Mouse (Mus musculus) midbrain, postnatal 0 days (tissue): ENCODE results near the gene Fam166a. TPM values are rescaled to one million over a fixed set of nuclear protein-coding genes. Genes with fewer than 3 reads are reported as not detected.
A peak's percentile ranks its signal among the peaks of the same experiment; 100 is the strongest.

Source experiments
- ATAC-seq: fragments of 200-750 bp; cut with Nextera tagmentation; 2 replicates; pipeline ENCODE4 v1.8.0; 2017; ENCODE audit warnings: moderate number of reproducible peaks, mild to moderate bottlenecking, moderate TSS enrichment, moderate library complexity; ENCODE audit not compliant: low FRiP score
- DNase-seq: peaks from one replicate; pipeline ENCODE4 v3.0.0-alpha.2; 2015; ENCODE audit warnings: low spot score
- H3K27ac ChIP-seq: fragments of 300-500 bp; sonication (generic); 2 replicates; pipeline ENCODE4 v1.5.1; 2014; ENCODE audit warnings: low read depth, mild to moderate bottlenecking, low read length, mixed read lengths
- H3K27me3 ChIP-seq: fragments of 300-500 bp; sonication (generic); 2 replicates; pipeline ENCODE4 v1.6.1; 2014; ENCODE audit warnings: low read length, control low read depth, mixed read lengths; ENCODE audit not compliant: insufficient read depth
- H3K36me3 ChIP-seq: fragments of 300-500 bp; sonication (generic); 2 replicates; pipeline ENCODE4 v1.6.1; 2014; ENCODE audit warnings: low read length, control low read depth, mixed read lengths; ENCODE audit not compliant: insufficient read depth
- H3K4me1 ChIP-seq: fragments of 300-500 bp; sonication (generic); 2 replicates; pipeline ENCODE4 v1.6.1; 2014; ENCODE audit warnings: mild to moderate bottlenecking, control low read depth, antibody characterized with exemption, low read length, mixed read lengths; ENCODE audit not compliant: insufficient read depth
- H3K4me2 ChIP-seq: fragments of 300-500 bp; sonication (generic); 2 replicates; pipeline ENCODE4 v1.6.1; 2014; ENCODE audit warnings: low read depth, mild to moderate bottlenecking, low read length, mixed read lengths; ENCODE audit not compliant: poor library complexity, severe bottlenecking
- H3K4me3 ChIP-seq: fragments of 300-500 bp; sonication (generic); 2 replicates; pipeline ENCODE4 v1.5.1; 2014; ENCODE audit warnings: low read depth, mild to moderate bottlenecking, low read length, moderate library complexity
- H3K9ac ChIP-seq: fragments of 300-500 bp; sonication (generic); replicated peaks from 2 replicates; pipeline ENCODE4 v1.6.1; 2014; ENCODE audit warnings: mild to moderate bottlenecking, low read length, moderate library complexity, mixed read lengths; ENCODE audit not compliant: poor library complexity, severe bottlenecking
- H3K9me3 ChIP-seq: fragments of 300-500 bp; sonication (generic); 2 replicates; pipeline ENCODE4 v1.6.1; 2016; ENCODE audit warnings: low read length, control low read depth
- CTCF ChIP-seq: IDR thresholded peaks from 2 replicates; pipeline ENCODE4 v1.5.1; 2016; ENCODE audit warnings: antibody characterized with exemption, mild to moderate bottlenecking
- WGBS: fragments of 180-500 bp; shearing (Covaris S2); extraction: QIAGEN DNeasy Blood & Tissue Kit; methylation state at CpG from one replicate; pipeline ENCODE4 v1.1.7; 2014; 5-methylcytosine and 5-hydroxymethylcytosine counted together
- polyA plus RNA-seq: library from polyadenylated mRNA; unstranded; fragments of >200 nt; fragmentation: Nextera tagmentation; extraction: Ambion mirVana; gene quantifications from 2 replicates; pipeline ENCODE4 v1.2.1, GENCODE M21; 2015
- total RNA-seq: library from RNA; depleted of rRNA; stranded (reverse); fragments of >200 nt; gene quantifications from 2 replicates; pipeline ENCODE4 v1.2.3, GENCODE M21; 2014; rRNA removed

Fam166a gene
- total and polyA plus RNA-seq, 2 experiments from 2014 or later: not detected

GRCm38 (mm10) chr2:25264286-25264660 lies 45.7 kb downstream of the Fam166a start:
- no peak for ATAC-seq
- WGBS: 77% methylated on average over 5 of the region's 5 CpGs
- Histone ChIP-seq H3K36me3 (peaks cover 10% of the 10 kb centered on the region), H3K4me1 (peaks cover 37% of the 10 kb centered on the region), H3K9me3 (no peaks in the 10 kb centered on the region), H3K4me2 (peak overlapping the region; percentile 100), H3K27ac (no peak overlapping the region), H3K4me3 (peak overlapping the region; percentile 71), H3K9ac (0 out of 2 replicates have a peak overlapping the region, but pooled peaks have one; percentile 65), H3K27me3 (peaks cover 3% of the 10 kb centered on the region; the same call in 1 of the 2 replicates)
- no peak for TF ChIP-seq CTCF
- DNase-seq: no peak

GRCm38 (mm10) chr2:25264851-25265250 lies 46.3 kb downstream of the Fam166a start:
- peaks cover 16% of the 10 kb centered on the region for H3K36me3 ChIP-seq
- peaks cover 3% of the 10 kb centered on the region; the same call in 1 of the 2 replicates for H3K27me3 ChIP-seq
- H3K27ac ChIP-seq: no peak overlapping the region
- H3K4me3 ChIP-seq: no peak overlapping the region; the same call in 1 of the 2 replicates
- peaks cover 37% of the 10 kb centered on the region for H3K4me1 ChIP-seq
- peak overlapping the region; percentile 100 for H3K4me2 ChIP-seq
- H3K9ac ChIP-seq: no peak overlapping the region
- WGBS: 75% methylated on average over 3 of the region's 3 CpGs
- no peaks in the 10 kb centered on the region for H3K9me3 ChIP-seq
- no peak for TF ChIP-seq CTCF
- peak; percentile 47 for DNase-seq
- no peak for ATAC-seq

GRCm38 (mm10) chr2:25265897-25266656 lies 47.5 kb downstream of the Fam166a start:
- ATAC-seq: no peak
- Histone ChIP-seq H3K9ac (0 out of 2 replicates have a peak overlapping the region, but pooled peaks have one; percentile 26), H3K27ac (no peak overlapping the region), H3K4me3 (peak overlapping the region; percentile 9; the same call in 1 of the 2 replicates), H3K4me2 (peak overlapping the region; percentile 41), H3K36me3 (peaks cover 27% of the 10 kb centered on the region), H3K9me3 (no peaks in the 10 kb centered on the region), H3K27me3 (peaks cover 3% of the 10 kb centered on the region; the same call in 1 of the 2 replicates), H3K4me1 (peaks cover 40% of the 10 kb centered on the region)
- WGBS: 67% methylated on average over 6 of the region's 6 CpGs
- peak; percentile 85 for DNase-seq
- TF ChIP-seq CTCF: no peak

GRCm38 (mm10) chr2:25266720-25267119 lies 48.2 kb downstream of the Fam166a start:
- TF ChIP-seq CTCF: no peak
- Histone ChIP-seq H3K27me3 (peaks cover 3% of the 10 kb centered on the region; the same call in 1 of the 2 replicates), H3K4me1 (peaks cover 47% of the 10 kb centered on the region), H3K4me2 (peak overlapping the region; percentile 41), H3K27ac (no peak overlapping the region), H3K9ac (peak overlapping the region; percentile 26; the same call in 1 of the 2 replicates), H3K9me3 (no peaks in the 10 kb centered on the region), H3K36me3 (peaks cover 28% of the 10 kb centered on the region), H3K4me3 (no peak overlapping the region)
- ATAC-seq: no peak
- DNase-seq: peak; percentile 36
- 30% methylated on average over 2 of the region's 2 CpGs for WGBS

GRCm38 (mm10) chr2:25267241-25267640 lies 48.7 kb downstream of the Fam166a start:
- Histone ChIP-seq H3K9me3 (no peaks in the 10 kb centered on the region), H3K9ac (peak overlapping the region; percentile 9; the same call in 1 of the 2 replicates), H3K4me3 (no peak overlapping the region), H3K4me1 (peaks cover 47% of the 10 kb centered on the region), H3K36me3 (peaks cover 28% of the 10 kb centered on the region), H3K4me2 (no peak overlapping the region), H3K27me3 (peaks cover 3% of the 10 kb centered on the region; the same call in 1 of the 2 replicates), H3K27ac (no peak overlapping the region)
- peak; percentile 66 for DNase-seq
- no peak for ATAC-seq
- no peak for TF ChIP-seq CTCF

DNA sequence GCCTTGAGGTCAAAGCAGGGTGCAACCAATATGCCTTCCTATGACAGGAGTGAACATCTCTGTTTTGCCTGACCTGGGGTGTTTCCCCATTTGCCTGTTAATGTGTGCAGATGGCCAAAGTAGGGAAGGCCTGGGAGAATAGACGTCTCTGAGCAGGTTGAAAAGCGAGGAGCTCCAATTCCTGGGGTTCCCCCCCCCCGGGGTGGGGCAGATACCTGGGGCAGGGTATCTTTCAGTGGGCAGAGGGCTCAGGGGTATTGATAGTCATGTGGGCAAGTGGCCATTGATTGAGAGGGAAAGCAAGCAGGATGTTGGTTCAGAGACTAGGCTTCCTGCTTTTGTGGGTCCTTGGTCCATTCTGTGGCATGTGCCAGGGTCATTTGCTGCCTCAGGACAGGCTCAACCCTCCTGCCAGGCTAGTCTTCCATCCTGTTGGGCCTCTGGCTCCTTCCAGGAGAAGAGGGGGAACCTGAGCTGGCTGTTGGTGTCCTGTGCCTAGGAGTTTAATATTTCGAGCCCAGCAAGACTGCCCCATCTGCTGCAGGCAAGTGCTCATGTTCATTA lies 49.3 kb downstream of the Fam166a start:
- ATAC-seq (no peak), DNase-seq (no peak)
- H3K9ac ChIP-seq: 0 out of 2 replicates have a peak overlapping the region, but pooled peaks have one; percentile 4
- peaks cover 28% of the 10 kb centered on the region for H3K36me3 ChIP-seq
- no peak overlapping the region for H3K4me3 ChIP-seq
- peaks cover 47% of the 10 kb centered on the region for H3K4me1 ChIP-seq
- no peak overlapping the region for H3K27ac ChIP-seq
- H3K4me2 ChIP-seq: no peak overlapping the region
- H3K27me3 ChIP-seq: peaks cover 3% of the 10 kb centered on the region; the same call in 1 of the 2 replicates
- WGBS: 68% methylated on average over 4 of the region's 4 CpGs
- H3K9me3 ChIP-seq: no peaks in the 10 kb centered on the region
- no peak for TF ChIP-seq CTCF

Other genes starting within 250 kb of the Fam166a start
Only the 30 nearest of the 32 such genes appear.
- gene Nsmf, start 164.4 kb upstream of the Fam166a start, total RNA-seq: 266 and 278 TPM in 2 replicates
- 182 and 187 TPM in 2 replicates for gene Nsmf, start 164.4 kb upstream of the Fam166a start, polyA plus RNA-seq
- not detected in 2 replicates for gene Entpd8, start 138.4 kb upstream of the Fam166a start, total RNA-seq
- not detected in 2 replicates for gene Entpd8, start 138.4 kb upstream of the Fam166a start, polyA plus RNA-seq
- gene Noxa1, start 123.6 kb upstream of the Fam166a start, total RNA-seq: not detected in 2 replicates
- gene Noxa1, start 123.6 kb upstream of the Fam166a start, polyA plus RNA-seq: not detected in 2 replicates
- 49.2 and 49.9 TPM in 2 replicates for gene Nrarp, start 38.0 kb upstream of the Fam166a start, total RNA-seq
- 16.1 and 16.5 TPM in 2 replicates for gene Nrarp, start 38.0 kb upstream of the Fam166a start, polyA plus RNA-seq
- 1.7 and 3.5 TPM in 2 replicates for gene Tor4a, start 21.9 kb upstream of the Fam166a start, total RNA-seq
- gene Tor4a, start 21.9 kb upstream of the Fam166a start, polyA plus RNA-seq: 0.98 and 1.3 TPM in 2 replicates
- 87.0 and 101 TPM in 2 replicates for gene Nelfb, start 7.3 kb upstream of the Fam166a start, total RNA-seq
- gene Nelfb, start 7.3 kb upstream of the Fam166a start, polyA plus RNA-seq: 90.4 TPM in 2 replicates
- 0.38 TPM in 1 of 2 replicates, not detected in the other for gene Stpg3, start 4.1 kb upstream of the Fam166a start, total RNA-seq
- gene Stpg3, start 4.1 kb upstream of the Fam166a start, polyA plus RNA-seq: not detected in 2 replicates
- 547 and 625 TPM in 2 replicates for gene Tubb4b, start 6.0 kb downstream of the Fam166a start, total RNA-seq
- 461 and 501 TPM in 2 replicates for gene Tubb4b, start 6.0 kb downstream of the Fam166a start, polyA plus RNA-seq
- not detected in 2 replicates for gene Slc34a3, start 15.6 kb downstream of the Fam166a start, total RNA-seq
- not detected in 2 replicates for gene Slc34a3, start 15.6 kb downstream of the Fam166a start, polyA plus RNA-seq
- gene Rnf224, start 18.0 kb downstream of the Fam166a start, total RNA-seq: 0.33 TPM in 1 of 2 replicates, not detected in the other
- gene Rnf224, start 18.0 kb downstream of the Fam166a start, polyA plus RNA-seq: not detected in 2 replicates
- 130 and 157 TPM in 2 replicates for gene Rnf208, start 23.5 kb downstream of the Fam166a start, total RNA-seq
- 240 and 253 TPM in 2 replicates for gene Rnf208, start 23.5 kb downstream of the Fam166a start, polyA plus RNA-seq
- 1.2 TPM in 1 of 2 replicates, not detected in the other for gene Cysrt1, start 23.7 kb downstream of the Fam166a start, total RNA-seq
- gene Cysrt1, start 23.7 kb downstream of the Fam166a start, polyA plus RNA-seq: 0.19 TPM in 1 of 2 replicates, not detected in the other
- gene AL732309.1, start 28.1 kb downstream of the Fam166a start, total RNA-seq: 7.3 and 12.3 TPM in 2 replicates
- 2.4 and 3.0 TPM in 2 replicates for gene AL732309.1, start 28.1 kb downstream of the Fam166a start, polyA plus RNA-seq
- gene Tmem203, start 36.7 kb downstream of the Fam166a start, total RNA-seq: 34.4 and 47.8 TPM in 2 replicates
- 20.0 and 22.7 TPM in 2 replicates for gene Tmem203, start 36.7 kb downstream of the Fam166a start, polyA plus RNA-seq
- gene Tprn, start 43.9 kb downstream of the Fam166a start, total RNA-seq: 23.7 and 45.5 TPM in 2 replicates
- gene Tprn, start 43.9 kb downstream of the Fam166a start, polyA plus RNA-seq: 17.8 and 18.1 TPM in 2 replicates
- 71.7 and 83.9 TPM in 2 replicates for gene Ssna1, start 53.7 kb downstream of the Fam166a start, total RNA-seq
- 158 and 172 TPM in 2 replicates for gene Ssna1, start 53.7 kb downstream of the Fam166a start, polyA plus RNA-seq
- 35.0 and 39.3 TPM in 2 replicates for gene Anapc2, start 53.7 kb downstream of the Fam166a start, total RNA-seq
- 103 and 107 TPM in 2 replicates for gene Anapc2, start 53.7 kb downstream of the Fam166a start, polyA plus RNA-seq
- not detected in 2 replicates for gene Tmem210, start 69.4 kb downstream of the Fam166a start, total RNA-seq
- not detected in 2 replicates for gene Tmem210, start 69.4 kb downstream of the Fam166a start, polyA plus RNA-seq
- not detected in 2 replicates for gene Lrrc26, start 71.2 kb downstream of the Fam166a start, total RNA-seq
- gene Lrrc26, start 71.2 kb downstream of the Fam166a start, polyA plus RNA-seq: 0.23 and 0.26 TPM in 2 replicates
- 120 and 146 TPM in 2 replicates for gene Grin1, start 100.4 kb downstream of the Fam166a start, total RNA-seq
- gene Grin1, start 100.4 kb downstream of the Fam166a start, polyA plus RNA-seq: 71.5 and 72.3 TPM in 2 replicates
- gene Man1b1, start 113.6 kb downstream of the Fam166a start, total RNA-seq: 58.9 and 60.0 TPM in 2 replicates
- 42.2 and 53.1 TPM in 2 replicates for gene Man1b1, start 113.6 kb downstream of the Fam166a start, polyA plus RNA-seq
- gene Dpp7, start 137.6 kb downstream of the Fam166a start, total RNA-seq: 14.9 and 20.3 TPM in 2 replicates
- 22.7 and 26.2 TPM in 2 replicates for gene Dpp7, start 137.6 kb downstream of the Fam166a start, polyA plus RNA-seq
- 7.9 and 9.9 TPM in 2 replicates for gene Uap1l1, start 146.9 kb downstream of the Fam166a start, total RNA-seq
- gene Uap1l1, start 146.9 kb downstream of the Fam166a start, polyA plus RNA-seq: 11.7 and 14.1 TPM in 2 replicates
- 18.9 and 21.6 TPM in 2 replicates for gene Sapcd2, start 153.6 kb downstream of the Fam166a start, total RNA-seq
- 12.7 and 13.4 TPM in 2 replicates for gene Sapcd2, start 153.6 kb downstream of the Fam166a start, polyA plus RNA-seq
- 4.2 and 4.4 TPM in 2 replicates for gene Entpd2, start 177.1 kb downstream of the Fam166a start, total RNA-seq
- gene Entpd2, start 177.1 kb downstream of the Fam166a start, polyA plus RNA-seq: 10.4 and 10.6 TPM in 2 replicates
- gene Npdc1, start 180.6 kb downstream of the Fam166a start, total RNA-seq: 199 and 234 TPM in 2 replicates
- gene Npdc1, start 180.6 kb downstream of the Fam166a start, polyA plus RNA-seq: 470 and 481 TPM in 2 replicates
- 0.42 and 1.6 TPM in 2 replicates for gene Fut7, start 204.5 kb downstream of the Fam166a start, total RNA-seq
- 0.22 and 0.23 TPM in 2 replicates for gene Fut7, start 204.5 kb downstream of the Fam166a start, polyA plus RNA-seq
- 79.8 and 84.3 TPM in 2 replicates for gene Abca2, start 210.0 kb downstream of the Fam166a start, total RNA-seq
- gene Abca2, start 210.0 kb downstream of the Fam166a start, polyA plus RNA-seq: 13.5 and 14.5 TPM in 2 replicates
- 0.61 and 0.66 TPM in 2 replicates for gene Clic3, start 238.1 kb downstream of the Fam166a start, total RNA-seq
- gene Clic3, start 238.1 kb downstream of the Fam166a start, polyA plus RNA-seq: 2.0 and 2.4 TPM in 2 replicates
- 163 and 195 TPM in 2 replicates for gene Paxx, start 242.3 kb downstream of the Fam166a start, total RNA-seq
- gene Paxx, start 242.3 kb downstream of the Fam166a start, polyA plus RNA-seq: 151 and 165 TPM in 2 replicates